Mouse (Mus musculus): Measurements from ENCODE around the gene Gm17304.

Gm17304 gene

GRCm38 (mm10) chr5:106608798-106609197, at the start of gene Gm17304:
Gene Gm17304, plus strand, starts transcription at chr5:106609098.
- 95% methylated on average over 4 of the region's 4 CpGs for WGBS

- 7% methylated on average over 40 of the region's 40 CpGs for WGBS
These were observed 48.0 kb upstream of the Gm17304 start for GRCm38 (mm10) chr5:106560631-106561498.

GRCm38 (mm10) chr5:106561499-106561822, 47.4 kb upstream of the Gm17304 start:
- 27% methylated on average over 8 of the region's 8 CpGs for WGBS

GRCm38 (mm10) chr5:106566025-106566424, 42.9 kb upstream of the Gm17304 start:
- WGBS: 49% methylated on average over 6 of the region's 6 CpGs

GRCm38 (mm10) chr5:106573742-106574559, 34.9 kb upstream of the Gm17304 start:
- WGBS: 6% methylated on average over 54 of the region's 55 CpGs

GRCm38 (mm10) chr5:106574560-106574946, 34.3 kb upstream of the Gm17304 start:
- 1% methylated on average over 45 of the region's 45 CpGs for WGBS

GRCm38 (mm10) chr5:106575098-106575497, 33.8 kb upstream of the Gm17304 start:
- WGBS: 36% methylated on average over 4 of the region's 4 CpGs

GRCm38 (mm10) chr5:106577237-106577888, 31.5 kb upstream of the Gm17304 start:
- WGBS: 79% methylated on average over 9 of the region's 9 CpGs

GRCm38 (mm10) chr5:106580943-106581342, 28.0 kb upstream of the Gm17304 start:
- 90% methylated on average over 7 of the region's 7 CpGs for WGBS

GRCm38 (mm10) chr5:106589006-106589405, 19.9 kb upstream of the Gm17304 start:
- WGBS: 86% methylated on average over 9 of the region's 9 CpGs

- WGBS: 93% methylated on average over 11 of the region's 11 CpGs
These were observed 19.2 kb upstream of the Gm17304 start for GRCm38 (mm10) chr5:106589670-106590069.

GRCm38 (mm10) chr5:106590686-106591085, 18.2 kb upstream of the Gm17304 start:
- 69% methylated on average over 5 of the region's 5 CpGs for WGBS

GRCm38 (mm10) chr5:106597472-106597871, 11.4 kb upstream of the Gm17304 start:
- 84% methylated on average over 2 of the region's 2 CpGs for WGBS

GRCm38 (mm10) chr5:106599482-106599881, 9.4 kb upstream of the Gm17304 start:
- WGBS: 85% methylated on average over 8 of the region's 8 CpGs

GRCm38 (mm10) chr5:106604381-106604780, 4.5 kb upstream of the Gm17304 start:
- WGBS: 96% methylated on average over 5 of the region's 5 CpGs

- WGBS: 91% methylated on average over 6 of the region's 6 CpGs
These were observed 3.8 kb upstream of the Gm17304 start for GRCm38 (mm10) chr5:106605096-106605495.

GRCm38 (mm10) chr5:106607081-106607480, 1.8 kb upstream of the Gm17304 start:
- 79% methylated on average over 5 of the region's 5 CpGs for WGBS

GRCm38 (mm10) chr5:106612151-106612550, 3.3 kb downstream of the Gm17304 start:
- WGBS: 81% methylated on average over 2 of the region's 2 CpGs

- WGBS: 64% methylated on average over 7 of the region's 7 CpGs
These were observed 5.7 kb downstream of the Gm17304 start for GRCm38 (mm10) chr5:106614570-106614969.

- 90% methylated on average over 2 of the region's 2 CpGs for WGBS
These were observed 6.1 kb downstream of the Gm17304 start for GRCm38 (mm10) chr5:106615006-106615405.

GRCm38 (mm10) chr5:106620446-106620845, 11.5 kb downstream of the Gm17304 start:
- WGBS: 89% methylated on average over 6 of the region's 6 CpGs

GRCm38 (mm10) chr5:106622193-106622592, 13.3 kb downstream of the Gm17304 start:
- 86% methylated on average over 5 of the region's 5 CpGs for WGBS
